Mouse (Mus musculus): Measurements from ENCODE around the gene Rcan1. TPM values are rescaled to one million over a fixed set of nuclear protein-coding genes. Genes with fewer than 3 reads are reported as not detected.
"Not testable (repeated sequence)": the region's sequence is repeated elsewhere in the genome, so short reads cannot be mapped to it uniquely, and the experiment has no call there.

Rcan1 gene
- polyA plus RNA-seq (2016; fragmentation: Nextera tagmentation; extraction: Ambion mirVana): 26.1 and 28.0 TPM in 2 replicates

- 0 out of 2 replicates have a peak, but pooled peaks cover 11% of the 10 kb centered on the region for H3K4me1 ChIP-seq
- H3K27me3 ChIP-seq (ENCODE audit: low read depth, poor library complexity, severe bottlenecking): no peaks in the 10 kb centered on the region
- H3K9me3 ChIP-seq (replicated peaks): no peaks in the 10 kb centered on the region
- no peak for DNase-seq (ENCODE audit: low spot score)
- H3K27ac ChIP-seq: no peak within 1 kb of the TSS
- no peaks in the 10 kb centered on the region for H3K36me3 ChIP-seq
- 65% methylated on average over 6 of the region's 6 CpGs for WGBS
- H3K4me3 ChIP-seq: no peak within 1 kb of the TSS
Observed at GRCm38 (mm10) chr16:92470706-92471105, at the start of gene Rcan1. TSS of gene Rcan1 (minus strand) at chr16:92470867.

GRCm38 (mm10) chr16:92519820-92520492, 49.3 kb upstream of the Rcan1 start:
- H3K4me3 ChIP-seq: no peak overlapping the region
- H3K27me3 ChIP-seq (ENCODE audit: low read depth, poor library complexity, severe bottlenecking): peaks cover 18% of the 10 kb centered on the region
- DNase-seq (ENCODE audit: low spot score): peak; percentile 66
- 55% methylated on average over 13 of the region's 13 CpGs for WGBS
- H3K4me1 ChIP-seq: peaks cover 35% of the 10 kb centered on the region
- H3K9me3 ChIP-seq (replicated peaks): no peaks in the 10 kb centered on the region
- H3K36me3 ChIP-seq: no peaks in the 10 kb centered on the region
- H3K27ac ChIP-seq: no peak overlapping the region

GRCm38 (mm10) chr16:92518718-92519117, 48.1 kb upstream of the Rcan1 start:
- H3K27me3 ChIP-seq (ENCODE audit: low read depth, poor library complexity, severe bottlenecking): 0 out of 2 replicates have a peak, but pooled peaks cover 5% of the 10 kb centered on the region
- 0 out of 2 replicates have a peak overlapping the region, but pooled peaks have one; percentile 3 for H3K27ac ChIP-seq
- H3K9me3 ChIP-seq (replicated peaks): no peaks in the 10 kb centered on the region
- H3K4me1 ChIP-seq: peaks cover 35% of the 10 kb centered on the region
- H3K36me3 ChIP-seq: no peaks in the 10 kb centered on the region
- 69% methylated on average over 4 of the region's 4 CpGs for WGBS
- H3K4me3 ChIP-seq: no peak overlapping the region
- no peak for DNase-seq (ENCODE audit: low spot score)

- DNase-seq (ENCODE audit: low spot score): no peak
- 91% methylated on average over 9 of the region's 9 CpGs for WGBS
- Histone ChIP-seq H3K36me3 (no peaks in the 10 kb centered on the region), H3K4me1 (peaks cover 28% of the 10 kb centered on the region), H3K4me3 (no peak overlapping the region), H3K27ac (no peak overlapping the region), H3K9me3 (replicated peaks) (no peaks in the 10 kb centered on the region), H3K27me3 (ENCODE audit: low read depth, poor library complexity, severe bottlenecking) (peaks cover 10% of the 10 kb centered on the region)
Observed at GRCm38 (mm10) chr16:92516139-92516538, 45.5 kb upstream of the Rcan1 start.

- H3K27ac ChIP-seq; DNase-seq (ENCODE audit: low spot score); H3K36me3 ChIP-seq; H3K9me3 ChIP-seq (replicated peaks); H3K4me3 ChIP-seq: not testable (repeated sequence)
- WGBS: 74% methylated on average over 9 of the region's 9 CpGs
- Histone ChIP-seq H3K27me3 (ENCODE audit: low read depth, poor library complexity, severe bottlenecking) (peaks cover 10% of the 10 kb centered on the region), H3K4me1 (peaks cover 15% of the 10 kb centered on the region)
Observed at GRCm38 (mm10) chr16:92514896-92515295, 44.2 kb upstream of the Rcan1 start.

GRCm38 (mm10) chr16:92511773-92512391, 41.2 kb upstream of the Rcan1 start:
- peak; percentile 41 for DNase-seq (ENCODE audit: low spot score)
- Histone ChIP-seq H3K4me3 (no peak overlapping the region), H3K27me3 (ENCODE audit: low read depth, poor library complexity, severe bottlenecking) (peaks cover 10% of the 10 kb centered on the region), H3K36me3 (no peaks in the 10 kb centered on the region), H3K27ac (no peak overlapping the region), H3K9me3 (replicated peaks) (no peaks in the 10 kb centered on the region), H3K4me1 (peaks cover 3% of the 10 kb centered on the region; the same call in 1 of the 2 replicates)
- WGBS: 62% methylated on average over 5 of the region's 5 CpGs

GRCm38 (mm10) chr16:92510835-92511772, 40.4 kb upstream of the Rcan1 start:
- Histone ChIP-seq H3K27ac (no peak overlapping the region), H3K4me1 (peaks cover 3% of the 10 kb centered on the region; the same call in 1 of the 2 replicates), H3K36me3 (no peaks in the 10 kb centered on the region), H3K4me3 (no peak overlapping the region), H3K9me3 (replicated peaks) (no peaks in the 10 kb centered on the region), H3K27me3 (ENCODE audit: low read depth, poor library complexity, severe bottlenecking) (peaks cover 10% of the 10 kb centered on the region)
- WGBS: 81% methylated on average over 13 of the region's 13 CpGs
- no peak for DNase-seq (ENCODE audit: low spot score)

- WGBS: 84% methylated on average over 4 of the region's 4 CpGs
- Histone ChIP-seq H3K27ac (no peak overlapping the region), H3K4me3 (no peak overlapping the region), H3K4me1 (peaks cover 3% of the 10 kb centered on the region; the same call in 1 of the 2 replicates), H3K9me3 (replicated peaks) (no peaks in the 10 kb centered on the region), H3K36me3 (no peaks in the 10 kb centered on the region), H3K27me3 (ENCODE audit: low read depth, poor library complexity, severe bottlenecking) (peaks cover 6% of the 10 kb centered on the region; the same call in 1 of the 2 replicates)
- no peak for DNase-seq (ENCODE audit: low spot score)
Observed at GRCm38 (mm10) chr16:92507573-92507972, 36.9 kb upstream of the Rcan1 start.

- H3K27ac ChIP-seq: no peak overlapping the region
- peaks cover 12% of the 10 kb centered on the region for H3K4me1 ChIP-seq
- 74% methylated on average over 5 of the region's 5 CpGs for WGBS
- peaks cover 38% of the 10 kb centered on the region for H3K27me3 ChIP-seq (ENCODE audit: low read depth, poor library complexity, severe bottlenecking)
- no peak for DNase-seq (ENCODE audit: low spot score)
- no peaks in the 10 kb centered on the region for H3K36me3 ChIP-seq
- no peaks in the 10 kb centered on the region for H3K9me3 ChIP-seq (replicated peaks)
- H3K4me3 ChIP-seq: no peak overlapping the region
Observed at GRCm38 (mm10) chr16:92503105-92503504, 32.4 kb upstream of the Rcan1 start.

GRCm38 (mm10) chr16:92500534-92500933, 29.9 kb upstream of the Rcan1 start:
- Histone ChIP-seq H3K27me3 (ENCODE audit: low read depth, poor library complexity, severe bottlenecking) (peaks cover 64% of the 10 kb centered on the region), H3K9me3 (replicated peaks) (no peaks in the 10 kb centered on the region), H3K4me3 (no peak overlapping the region), H3K4me1 (peaks cover 16% of the 10 kb centered on the region), H3K36me3 (no peaks in the 10 kb centered on the region), H3K27ac (no peak overlapping the region)
- 87% methylated on average over 8 of the region's 8 CpGs for WGBS
- no peak for DNase-seq (ENCODE audit: low spot score)

- Histone ChIP-seq H3K4me3 (peak overlapping the region; percentile 61), H3K36me3 (no peaks in the 10 kb centered on the region), H3K4me1 (peaks cover 16% of the 10 kb centered on the region), H3K27me3 (ENCODE audit: low read depth, poor library complexity, severe bottlenecking) (peaks cover 68% of the 10 kb centered on the region), H3K27ac (0 out of 2 replicates have a peak overlapping the region, but pooled peaks have one; percentile 72), H3K9me3 (replicated peaks) (no peaks in the 10 kb centered on the region)
- 20% methylated on average over 15 of the region's 15 CpGs for WGBS
- no peak for DNase-seq (ENCODE audit: low spot score)
Observed at GRCm38 (mm10) chr16:92499324-92499723, 28.7 kb upstream of the Rcan1 start.

GRCm38 (mm10) chr16:92498589-92498981, 27.9 kb upstream of the Rcan1 start:
- peak; percentile 63 for DNase-seq (ENCODE audit: low spot score)
- Histone ChIP-seq H3K36me3 (no peaks in the 10 kb centered on the region), H3K9me3 (replicated peaks) (no peaks in the 10 kb centered on the region), H3K27ac (peak overlapping the region; percentile 72), H3K4me1 (peaks cover 16% of the 10 kb centered on the region), H3K4me3 (peak overlapping the region; percentile 61), H3K27me3 (ENCODE audit: low read depth, poor library complexity, severe bottlenecking) (peaks cover 68% of the 10 kb centered on the region)
- under 1% methylated on average over 34 of the region's 34 CpGs for WGBS

Data from limb, embryonic 10.5 days (tissue).